Mouse (Mus musculus): ENCODE measurements around the gene Gm20661.
A peak's percentile ranks its signal among the peaks of the same experiment; 100 is the strongest.
"Not testable (repeated sequence)": the region's sequence is repeated elsewhere in the genome, so short reads cannot be mapped to it uniquely, and the experiment has no call there.

Gene Gm20661

GRCm38 (mm10) chr9:108001922-108002770 lies 19.3 kb downstream of the Gm20661 start, which contains the start of gene Ip6k1:
Gene Ip6k1, plus strand, starts transcription at chr9:108002501.
- DNase-seq (ENCODE audit: low spot score): peak; percentile 100

- no peak for DNase-seq (ENCODE audit: low spot score)
These were observed 20.1 kb downstream of the Gm20661 start for GRCm38 (mm10) chr9:108002778-108003530.

DNA sequence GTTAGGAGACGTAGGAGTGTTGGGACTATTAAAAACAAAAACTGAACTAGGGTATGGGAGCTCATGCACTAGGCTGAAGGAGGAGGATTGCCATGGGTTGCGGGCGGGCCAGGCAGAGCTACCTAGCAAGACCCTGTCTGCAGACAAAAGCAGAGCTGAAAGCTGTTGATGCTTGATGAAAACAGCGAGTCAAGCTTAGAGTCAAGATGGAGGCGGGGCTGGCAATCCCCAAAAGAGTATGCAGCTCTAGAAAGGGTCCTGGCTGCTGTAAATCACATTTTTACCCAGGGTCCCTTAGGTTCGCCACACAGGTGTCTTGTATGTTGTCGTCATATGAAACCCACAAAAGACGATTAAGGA lies 20.7 kb downstream of the Gm20661 start:
- DNase-seq (ENCODE audit: low spot score): peak; percentile 34

DNA sequence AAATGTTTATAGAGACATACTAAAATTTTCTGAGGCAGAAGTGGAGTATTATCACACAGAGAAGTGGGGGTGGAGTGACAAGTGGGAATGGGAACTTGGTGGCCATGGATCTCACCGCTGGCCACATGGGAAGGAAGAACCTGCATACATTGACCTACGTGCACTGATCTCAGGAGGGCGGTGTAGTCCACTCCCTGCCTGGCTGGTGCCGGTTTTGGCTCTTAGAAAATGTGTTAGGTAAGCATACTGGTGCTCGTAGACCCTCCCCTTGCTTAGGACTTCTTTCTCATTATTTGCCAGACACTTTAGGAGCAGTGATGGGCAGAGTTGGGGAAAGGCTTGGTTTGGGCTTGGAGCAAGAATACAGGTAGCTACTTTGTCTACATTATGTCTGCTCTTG lies 25.2 kb downstream of the Gm20661 start:
- no peak for DNase-seq (ENCODE audit: low spot score)

GRCm38 (mm10) chr9:108010385-108010784 lies 27.5 kb downstream of the Gm20661 start:
- DNase-seq (ENCODE audit: low spot score): no peak

GRCm38 (mm10) chr9:108013577-108013976 lies 30.7 kb downstream of the Gm20661 start:
- DNase-seq (ENCODE audit: low spot score): not testable (repeated sequence)

GRCm38 (mm10) chr9:108017127-108017526 lies 34.3 kb downstream of the Gm20661 start:
- no peak for DNase-seq (ENCODE audit: low spot score)

DNA sequence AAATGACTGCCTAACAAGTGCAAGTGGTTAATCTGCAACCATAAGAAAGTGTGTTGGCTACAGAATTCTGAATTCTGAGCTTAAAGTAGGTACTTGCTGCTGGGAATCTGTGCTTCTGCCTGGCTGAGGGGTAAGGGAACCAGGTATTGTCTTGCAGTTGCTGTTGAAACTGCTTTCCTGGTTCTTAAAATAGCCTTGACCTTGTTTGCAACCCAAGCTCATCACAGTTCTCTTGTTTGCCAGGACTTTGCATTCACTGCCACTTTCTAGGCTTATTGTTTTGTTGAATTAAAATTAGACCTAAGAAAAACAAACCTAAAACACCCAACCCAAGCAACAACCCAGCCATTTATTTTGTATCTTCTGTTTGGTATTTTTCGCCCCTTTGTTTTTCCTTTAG lies 37.9 kb downstream of the Gm20661 start:
- no peak for DNase-seq (ENCODE audit: low spot score)

DNA sequence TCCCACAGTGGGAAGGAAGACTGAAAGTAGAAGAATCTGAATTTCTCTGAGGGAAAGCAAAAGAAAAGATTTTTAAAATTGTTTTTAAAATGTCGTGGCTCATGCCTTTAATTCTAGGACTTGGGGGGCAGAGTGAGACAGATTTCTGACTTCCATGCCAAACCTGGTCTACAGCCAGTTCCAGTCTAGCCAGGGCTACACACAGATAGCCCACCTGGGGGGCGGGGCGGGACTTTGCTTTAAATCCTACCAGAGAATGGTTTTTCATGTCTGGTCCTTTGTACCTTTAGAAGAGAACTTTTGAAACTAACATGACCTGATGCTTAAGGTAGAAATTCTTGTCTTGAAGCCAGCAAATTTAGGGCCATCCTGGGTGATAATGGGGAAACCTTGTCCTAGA lies 40.4 kb downstream of the Gm20661 start:
- DNase-seq (ENCODE audit: low spot score): no peak

- DNase-seq (ENCODE audit: low spot score): no peak
These were observed 43.7 kb downstream of the Gm20661 start for GRCm38 (mm10) chr9:108026584-108026983.

DNA sequence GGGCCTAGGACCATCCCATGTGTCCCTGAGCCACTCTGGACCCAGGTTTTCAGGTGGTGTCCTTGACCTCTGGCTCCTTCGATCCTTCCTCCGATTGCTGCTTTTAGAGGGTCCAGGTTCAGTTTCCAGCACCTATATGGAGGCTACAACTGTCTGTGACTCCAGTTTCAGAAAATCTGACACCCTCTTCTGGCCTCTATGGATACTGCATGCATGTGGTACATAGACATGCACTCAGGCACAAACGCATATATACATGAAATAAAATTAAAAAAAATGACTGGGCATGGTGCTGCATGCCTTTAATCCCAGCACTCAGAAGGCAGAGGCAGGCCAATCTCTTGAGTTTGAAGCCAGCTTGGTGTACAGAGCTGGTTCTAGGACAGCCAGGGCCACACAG lies 45.0 kb downstream of the Gm20661 start:
- DNase-seq (ENCODE audit: low spot score): no peak

GRCm38 (mm10) chr9:108032126-108032525 lies 49.3 kb downstream of the Gm20661 start:
- no peak for DNase-seq (ENCODE audit: low spot score)

- DNase-seq (ENCODE audit: low spot score): no peak
These were observed 52.7 kb downstream of the Gm20661 start for GRCm38 (mm10) chr9:108035331-108036156.

Measured in retina, embryonic 14.5 days (tissue).